Comparison of ENCODE assay signal across 28 mouse cellular contexts in genomic region chr6:146907795-146908190, GRCm38 (mm10). TPM values are rescaled to one million over a fixed set of nuclear protein-coding genes. Genes with fewer than 3 reads are reported as not detected.
A peak's percentile ranks its signal among the peaks of the same experiment; 100 is the strongest.
DNase-seq lines count a peak whose midpoint lies in the region; ATAC-seq lines count a peak whose summit lies in the region.
"Had no signal": no experiment of that assay in that cellular context is flagged by ENCODE, and none has a peak within 500 bp of the region (broad histone marks: within the 10 kb centered on the region; RNA-seq: fewer than 3 reads in every experiment).

No protein-coding gene starts in this region.

- no peaks in the 10 kb centered on the region for H3K36me3 ChIP-seq in heart, embryonic 11.5 days (ENCODE audit: control insufficient read depth, insufficient read depth, low read length)
- H3K36me3 ChIP-seq in kidney, embryonic 15.5 days, result 0 out of 2 replicates have a peak, but pooled peaks cover 4% of the 10 kb centered on the region
- no peaks in the 10 kb centered on the region for H3K36me3 ChIP-seq in liver, embryonic 13.5 days
- H3K36me3 ChIP-seq: hindbrain, embryonic 15.5 days; midbrain, embryonic 10.5 days had no signal

- no peaks in the 10 kb centered on the region for H3K9me3 ChIP-seq in heart, embryonic 11.5 days (replicated peaks; ENCODE audit: control insufficient read depth, low read length)
- H3K9me3 ChIP-seq in kidney, embryonic 15.5 days (replicated peaks), result no peaks in the 10 kb centered on the region
- H3K9me3 ChIP-seq in liver, embryonic 13.5 days (replicated peaks), result no peaks in the 10 kb centered on the region
- H3K9me3 ChIP-seq: hindbrain, embryonic 15.5 days; midbrain, embryonic 10.5 days had no signal

- ATAC-seq in heart, embryonic 11.5 days (replicated peaks; ENCODE audit: insufficient number of reproducible peaks, low FRiP score, low TSS enrichment), result no peak
- no peak for ATAC-seq in kidney, embryonic 15.5 days (replicated peaks; ENCODE audit: low FRiP score)
- 0 out of 2 replicates have a peak, but pooled peaks have one; percentile 39 for ATAC-seq in liver, embryonic 13.5 days (ENCODE audit: low read depth)
- ATAC-seq in granulocyte monocyte progenitor cell, adult 5-6 weeks (replicated peaks; ENCODE audit: poor library complexity, severe bottlenecking), result no peak
- ATAC-seq: forebrain, embryonic 16.5 days had no signal

- H3K4me3 ChIP-seq in heart, embryonic 11.5 days (ENCODE audit: low read depth, low read length), result no peak overlapping the region
- no peak overlapping the region for H3K4me3 ChIP-seq in kidney, embryonic 15.5 days (replicated peaks)
- H3K4me3 ChIP-seq in liver, embryonic 13.5 days (replicated peaks), result no peak overlapping the region
- H3K4me3 ChIP-seq: hindbrain, embryonic 15.5 days; midbrain, embryonic 10.5 days had no signal

- peak; percentile 72 for DNase-seq in heart, adult 11 months
- DNase-seq in kidney, postnatal 14 days, result peak; percentile 61
- no peak for DNase-seq in liver, embryonic 13.5 days
- peak; percentile 78 for DNase-seq in yolk sac, embryonic 10.5 days (ENCODE audit: low spot score)
- DNase-seq in embryo, embryonic 9.5 days (ENCODE audit: extremely low spot score), result no peak
- DNase-seq: adrenal gland, postnatal 10 days; cerebellum, postnatal 14 days; gastrocnemius, postnatal 36 days; heart, postnatal 4 days; left cerebral cortex, postnatal 4 days; lung, adult 2 months; lung, postnatal 36 days; retina, postnatal 1 day; right cerebral cortex, postnatal 4 days had no signal

- H3K4me2 ChIP-seq in heart, embryonic 11.5 days, result no peak overlapping the region
- no peak overlapping the region for H3K4me2 ChIP-seq in kidney, embryonic 15.5 days
- no peak overlapping the region for H3K4me2 ChIP-seq in liver, embryonic 13.5 days
- H3K4me2 ChIP-seq: hindbrain, embryonic 15.5 days had no signal

- no peak overlapping the region for H3K27ac ChIP-seq in heart, embryonic 11.5 days (ENCODE audit: low read depth, low read length)
- no peak overlapping the region for H3K27ac ChIP-seq in kidney, embryonic 15.5 days
- peak overlapping the region; percentile 60 for H3K27ac ChIP-seq in liver, embryonic 13.5 days
- H3K27ac ChIP-seq: hindbrain, embryonic 15.5 days; kidney, postnatal 0 days; midbrain, embryonic 10.5 days had no signal

- H3K4me1 ChIP-seq in heart, embryonic 11.5 days (ENCODE audit: control insufficient read depth, insufficient read depth, low read length), result peaks cover 51% of the 10 kb centered on the region
- H3K4me1 ChIP-seq in kidney, embryonic 15.5 days, result peaks cover 50% of the 10 kb centered on the region
- H3K4me1 ChIP-seq in liver, embryonic 13.5 days (replicated peaks), result peaks cover 43% of the 10 kb centered on the region

- H3K9ac ChIP-seq in heart, embryonic 11.5 days (ENCODE audit: low read depth, low read length), result no peak overlapping the region
- H3K9ac ChIP-seq in kidney, embryonic 15.5 days, result no peak overlapping the region
- no peak overlapping the region for H3K9ac ChIP-seq in liver, embryonic 13.5 days
- H3K9ac ChIP-seq: hindbrain, embryonic 15.5 days had no signal

- WGBS in heart, embryonic 11.5 days (ENCODE audit: insufficient replicate concordance), result 84% methylated on average over 1 of the region's 1 CpGs
- WGBS in kidney, embryonic 15.5 days, result 90% methylated on average over 1 of the region's 1 CpGs
- 78% methylated on average over 1 of the region's 1 CpGs for WGBS in liver, embryonic 13.5 days (ENCODE audit: insufficient replicate concordance)

- no peaks in the 10 kb centered on the region for H3K27me3 ChIP-seq in heart, embryonic 11.5 days (ENCODE audit: control insufficient read depth, insufficient read depth, low read length)
- no peaks in the 10 kb centered on the region for H3K27me3 ChIP-seq in kidney, embryonic 15.5 days
- H3K27me3 ChIP-seq in liver, embryonic 13.5 days, result no peaks in the 10 kb centered on the region
- H3K27me3 ChIP-seq: hindbrain, embryonic 15.5 days had no signal

RNA-seq across cellular contexts. Expression of gene Ppfibp1, which starts 19.5 kb away (rescaled TPM):
- polyA plus RNA-seq in heart, embryonic 11.5 days (2014; fragmentation: Nextera tagmentation; extraction: Ambion mirVana), result 78.0 and 86.2 TPM in 2 replicates
- 68.3 and 73.6 TPM in 2 replicates for polyA plus RNA-seq in kidney, embryonic 15.5 days (2015; fragmentation: Nextera tagmentation; extraction: Ambion mirVana)
- polyA plus RNA-seq in liver, embryonic 13.5 days (2015; fragmentation: Nextera tagmentation; extraction: Ambion mirVana), result 9.0 and 13.6 TPM in 2 replicates
- 10.4 and 21.0 TPM in 2 replicates for total RNA-seq in granulocyte monocyte progenitor cell, adult 5-6 weeks (2014; fragmentation: Nextera tagmentation)
- 11.1 and 18.4 TPM in 2 replicates for total RNA-seq in granulocyte monocyte progenitor cell, adult 5-6 weeks (2017)

RNA-seq across cellular contexts. Expression of gene 1700034J05Rik, which starts 46.4 kb away (rescaled TPM):
- polyA plus RNA-seq in heart, embryonic 11.5 days (2014; fragmentation: Nextera tagmentation; extraction: Ambion mirVana), result 0.21 and 0.42 TPM in 2 replicates
- polyA plus RNA-seq in kidney, embryonic 15.5 days (2015; fragmentation: Nextera tagmentation; extraction: Ambion mirVana), result 0.22 and 0.36 TPM in 2 replicates
- polyA plus RNA-seq in liver, embryonic 13.5 days (2015; fragmentation: Nextera tagmentation; extraction: Ambion mirVana), result not detected in 2 replicates
- not detected in 2 replicates for total RNA-seq in granulocyte monocyte progenitor cell, adult 5-6 weeks (2014; fragmentation: Nextera tagmentation)
- total RNA-seq in granulocyte monocyte progenitor cell, adult 5-6 weeks (2017), result not detected in 2 replicates
- total RNA-seq: adrenal gland, postnatal 10 days; gastrocnemius, postnatal 36 days; heart, postnatal 4 days; left cerebral cortex, adult 18-20 months; left cerebral cortex, postnatal 4 days; midbrain, postnatal 0 days had no signal
- polyA plus RNA-seq: brain, embryonic 14.5 days; forebrain, embryonic 16.5 days; lung, adult 2 months; midbrain, postnatal 0 days; thymus, postnatal 0 days had no signal

RNA-seq across cellular contexts. Expression of gene Smco2, which starts 57.9 kb away (rescaled TPM):
- polyA plus RNA-seq in heart, embryonic 11.5 days (2014; fragmentation: Nextera tagmentation; extraction: Ambion mirVana), result not detected in 2 replicates
- not detected in 2 replicates for polyA plus RNA-seq in kidney, embryonic 15.5 days (2015; fragmentation: Nextera tagmentation; extraction: Ambion mirVana)
- polyA plus RNA-seq in liver, embryonic 13.5 days (2015; fragmentation: Nextera tagmentation; extraction: Ambion mirVana), result not detected in 2 replicates
- total RNA-seq in granulocyte monocyte progenitor cell, adult 5-6 weeks (2014; fragmentation: Nextera tagmentation), result not detected in 2 replicates
- total RNA-seq in granulocyte monocyte progenitor cell, adult 5-6 weeks (2017), result not detected in 2 replicates
- total RNA-seq: adrenal gland, postnatal 10 days; gastrocnemius, postnatal 36 days; left cerebral cortex, adult 18-20 months; left cerebral cortex, postnatal 4 days; midbrain, postnatal 0 days had no signal
- polyA plus RNA-seq: brain, embryonic 14.5 days; embryonic facial prominence, embryonic 14.5 days; forebrain, embryonic 16.5 days; hindbrain, embryonic 15.5 days; kidney, postnatal 0 days; midbrain, embryonic 10.5 days; midbrain, postnatal 0 days; neural tube, embryonic 11.5 days; stomach, embryonic 16.5 days; thymus, postnatal 0 days had no signal

Comparison
In these comparisons a context has a peak if more than half of its experiments do, and no peak if none do; other contexts are left out.
1. DNase-seq: peak in heart, adult 11 months (single experiment), kidney, postnatal 14 days (single experiment) and yolk sac, embryonic 10.5 days (single experiment); none in liver, embryonic 13.5 days (single experiment) and embryo, embryonic 9.5 days (single experiment).